Mouse (Mus musculus) subcutaneous adipose tissue, adult 2 months (tissue): ENCODE measurements around the gene Ly6g6f. TPM values are rescaled to one million over a fixed set of nuclear protein-coding genes. Genes with fewer than 3 reads are reported as not detected.

Source experiments
- polyA plus RNA-seq: library from polyadenylated mRNA; depleted of rRNA; stranded (reverse); fragments of >200 nt; gene quantifications from 2 replicates; pipeline ENCODE4 v1.2.3, GENCODE M21; 2012; ENCODE audit warnings: low replicate concordance; rRNA removed

The Ly6g6f gene
- polyA plus RNA-seq: not detected in 2 replicates

DNA sequence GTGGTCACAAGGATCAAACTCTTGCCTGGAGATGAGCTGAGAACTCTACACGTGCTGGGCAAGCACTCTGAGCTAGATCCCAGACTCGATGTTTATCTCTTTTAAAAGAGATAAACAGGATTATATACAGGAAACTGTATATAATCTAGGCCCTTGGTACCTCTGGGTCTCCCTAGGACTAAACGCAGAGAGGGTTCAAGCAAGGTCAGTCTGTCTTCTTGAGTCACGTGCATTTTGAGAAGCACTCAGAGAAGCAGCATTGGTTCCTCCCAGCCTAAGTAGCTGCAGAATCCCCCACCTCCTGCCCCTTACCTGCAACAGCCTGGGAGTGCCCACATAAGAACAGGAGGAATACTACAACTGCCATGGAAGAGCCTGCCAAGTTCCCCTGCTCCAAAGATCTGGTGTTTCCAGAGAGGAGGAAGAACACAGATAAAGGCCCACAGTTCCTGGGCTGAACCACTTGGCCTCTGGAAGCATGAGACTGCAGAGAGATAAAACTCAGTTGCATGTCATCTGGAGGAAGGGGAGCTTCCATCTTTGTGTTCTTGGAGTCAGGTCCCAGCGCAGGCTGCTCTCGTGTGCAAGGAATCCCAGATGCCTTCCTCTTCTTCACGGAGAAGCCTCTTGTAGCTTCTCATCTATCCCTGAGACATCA is at the start of gene Ly6g6f:
TSS of gene Ly6g6f (minus strand) at position 403 of the 658 bp plus-strand sequence.

DNA sequence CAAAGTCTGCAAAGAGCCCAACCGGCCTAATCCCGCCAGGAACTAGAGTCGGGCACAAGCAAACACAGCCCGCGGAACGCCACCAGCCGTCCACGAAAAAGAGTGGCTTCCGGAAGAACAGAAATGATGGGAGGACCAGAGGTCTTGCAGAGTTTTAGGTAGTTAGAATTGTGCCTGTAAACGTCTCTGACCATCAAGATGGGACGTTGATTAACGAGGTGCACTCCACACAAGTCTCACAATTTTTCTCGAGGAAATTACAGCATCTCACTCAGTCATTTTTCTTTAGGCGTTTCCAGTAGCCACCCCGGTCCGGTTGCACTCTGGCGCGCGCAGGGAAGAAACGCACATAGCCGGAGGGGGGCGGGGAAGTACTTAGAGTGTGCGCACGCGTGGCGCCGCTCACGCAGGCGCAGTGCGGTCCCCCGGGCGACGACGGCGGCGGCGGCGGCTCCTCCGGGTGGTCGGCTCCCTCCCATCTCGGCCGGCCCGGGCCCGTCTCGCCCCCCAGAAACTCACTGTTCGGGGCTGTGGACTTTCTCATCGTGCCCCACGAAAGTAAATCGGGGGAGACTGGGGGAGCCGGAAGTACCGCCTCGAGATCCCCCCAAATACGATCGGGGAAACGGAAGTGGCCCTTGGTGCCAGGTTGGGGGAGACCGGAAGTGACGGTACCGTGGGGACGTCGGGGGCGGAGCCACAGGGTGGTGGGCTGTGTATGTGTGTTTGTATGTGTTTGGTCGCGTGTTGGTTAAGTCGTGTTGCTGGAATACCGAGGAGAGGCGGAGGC is 49.6 kb upstream of the Ly6g6f start, which contains the start of gene Bag6:
TSS of gene Bag6 (plus strand) at position 378 of the 790 bp plus-strand sequence.

GRCm38 (mm10) chr17:35131500-35132173 is 46.2 kb upstream of the Ly6g6f start, which contains the start of gene Apom:
Apom (minus strand) TSS chr17:35132050.

DNA sequence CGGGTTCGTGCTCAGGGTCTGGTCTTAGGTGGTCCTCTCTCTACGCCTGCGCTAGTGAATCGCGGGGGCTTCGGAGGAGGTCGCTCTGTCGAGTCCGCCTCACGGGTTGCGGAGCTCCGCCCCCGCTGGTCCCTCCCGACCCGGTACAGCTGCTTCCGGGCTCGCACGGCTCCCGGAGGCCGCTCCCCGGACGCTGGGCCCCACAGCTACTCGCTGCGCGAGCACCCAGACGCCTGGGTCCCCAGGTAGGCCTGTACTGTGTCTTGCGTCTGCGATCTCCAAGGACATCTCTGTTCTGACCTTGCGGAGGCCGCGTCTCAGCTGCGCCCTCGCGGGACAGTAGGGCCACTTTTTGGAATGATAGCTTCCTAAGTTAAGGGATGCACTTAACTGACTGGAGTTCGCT is 40.8 kb upstream of the Ly6g6f start, which contains the start of gene D17H6S53E:
TSS of gene D17H6S53E (plus strand) at position 168 of the 406 bp plus-strand sequence.

GRCm38 (mm10) chr17:35121871-35122303 is 36.5 kb upstream of the Ly6g6f start, which contains the start of gene Csnk2b:
Csnk2b (minus strand) TSS chr17:35122053.

GRCm38 (mm10) chr17:35121143-35121799 is 35.9 kb upstream of the Ly6g6f start, which contains the start of gene Gpank1:
Gpank1 (plus strand) TSS chr17:35121455.

DNA sequence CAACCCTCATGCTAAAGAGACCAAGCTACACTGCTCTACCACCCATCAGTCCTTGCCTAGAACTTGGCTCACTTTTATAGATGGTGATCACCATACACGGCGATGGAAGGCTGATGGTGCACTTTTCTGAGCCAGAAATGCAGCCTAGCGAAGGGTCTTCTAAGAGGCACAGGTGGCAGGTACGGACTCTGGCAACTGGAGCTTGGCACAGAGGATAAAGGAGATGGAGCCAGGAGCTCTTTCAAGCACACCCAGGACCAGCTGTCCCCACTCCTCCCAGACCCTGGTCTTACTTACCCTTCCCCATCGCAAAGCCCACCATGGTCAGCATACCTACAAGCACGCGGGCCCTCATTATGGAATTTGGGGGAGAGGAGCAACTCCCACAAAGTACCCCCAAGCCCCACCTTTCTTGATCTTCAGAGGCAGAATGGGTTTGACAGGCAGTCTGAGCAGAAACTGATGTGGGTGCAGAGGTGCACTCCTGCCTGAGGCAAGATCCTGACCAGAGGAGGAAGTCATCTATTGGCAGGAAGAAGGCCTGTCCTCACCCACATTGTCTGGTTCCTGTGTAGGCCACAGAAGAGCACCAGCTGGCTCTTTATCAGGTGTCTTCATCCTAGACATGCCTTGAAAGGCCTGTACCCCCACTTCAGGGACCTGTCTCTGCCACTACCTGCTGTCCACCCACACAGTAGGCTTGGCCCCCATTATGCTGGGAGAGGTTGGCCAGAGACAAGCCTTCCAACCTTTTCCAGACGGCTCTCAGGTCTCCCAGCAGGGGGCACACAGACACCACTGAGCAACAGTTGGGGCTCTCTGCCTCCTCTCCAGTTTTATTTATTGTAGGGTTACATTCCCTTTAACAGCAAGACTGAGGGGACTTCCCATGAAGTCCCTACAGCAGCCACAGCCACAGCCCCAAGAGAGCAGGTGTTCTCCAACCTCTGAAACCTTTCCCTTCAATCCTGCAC is 29.9 kb upstream of the Ly6g6f start, which contains the start of gene Ly6g5b:
TSS of gene Ly6g5b (minus strand) at position 383 of the 974 bp plus-strand sequence.

GRCm38 (mm10) chr17:35108097-35108496 is 22.7 kb upstream of the Ly6g6f start, which contains the start of gene Ly6g5c:
Ly6g5c (plus strand) TSS chr17:35108279.

DNA sequence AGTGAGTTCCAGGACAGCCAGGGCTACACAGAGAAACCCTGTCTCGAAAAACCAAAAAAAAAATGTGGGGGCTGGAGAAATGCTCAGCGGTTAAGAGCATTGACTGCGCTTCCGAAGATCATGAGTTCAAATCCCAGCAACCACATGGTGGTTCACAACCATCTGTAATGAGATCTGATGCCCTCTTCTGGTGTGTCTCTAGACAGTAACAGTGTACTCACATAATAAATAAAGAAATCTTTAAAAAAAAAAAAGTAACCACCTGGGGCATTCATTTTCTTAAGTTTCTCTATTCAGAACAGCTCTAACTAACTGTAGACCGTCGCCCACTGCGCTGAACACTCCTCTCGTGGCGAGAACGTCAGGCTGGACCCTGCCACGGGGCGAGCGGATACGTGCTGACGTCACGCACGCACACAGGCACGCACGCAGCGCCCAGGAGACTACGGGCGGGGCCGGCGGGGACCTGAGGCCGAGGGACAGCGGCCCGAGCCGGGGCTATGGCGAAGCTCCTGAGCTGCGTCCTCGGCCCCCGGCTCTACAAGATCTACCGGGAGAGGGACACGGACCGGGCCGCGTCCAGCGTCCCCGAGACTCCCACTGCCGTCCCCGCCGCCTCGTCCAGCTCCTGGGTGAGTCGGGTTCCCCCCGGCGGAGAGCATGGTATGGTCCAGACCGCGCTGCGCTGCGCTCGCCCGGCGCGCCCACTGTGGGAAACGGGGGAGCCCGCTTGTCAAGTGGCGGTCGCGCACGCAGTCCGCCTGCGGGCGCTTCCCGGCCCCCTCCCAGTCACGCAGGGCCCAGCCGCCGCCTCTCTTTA is 3.6 kb upstream of the Ly6g6f start, which contains the start of gene Abhd16a:
TSS of gene Abhd16a (plus strand) at position 439 of the 820 bp plus-strand sequence.

GRCm38 (mm10) chr17:35077786-35078233 is 7.6 kb downstream of the Ly6g6f start, which contains the start of gene Ly6g6d:
Ly6g6d (minus strand) TSS chr17:35078065.

GRCm38 (mm10) chr17:35076507-35077176 is 8.8 kb downstream of the Ly6g6f start, which contains the start of gene Ly6g6e:
Ly6g6e (plus strand) TSS chr17:35076902.

GRCm38 (mm10) chr17:35066084-35066483 is 19.3 kb downstream of the Ly6g6f start, which contains the start of gene Mpig6b:
Mpig6b (minus strand) TSS chr17:35066184.

GRCm38 (mm10) chr17:35064951-35065947 is 20.2 kb downstream of the Ly6g6f start, which contains the start of gene Ly6g6c:
Ly6g6c (plus strand) TSS chr17:35065388.

GRCm38 (mm10) chr17:35058911-35059892 is 26.2 kb downstream of the Ly6g6f start, which contains the start of gene Ddah2:
Ddah2 (plus strand) TSS chr17:35059035.

GRCm38 (mm10) chr17:35049561-35050016 is 35.8 kb downstream of the Ly6g6f start, which contains the start of gene Clic1:
Clic1 (plus strand) TSS chr17:35049966.

